Mouse (Mus musculus) embryonic facial prominence, embryonic 13.5 days (tissue): ENCODE data around the gene Cbr2. TPM values are rescaled to one million over a fixed set of nuclear protein-coding genes. Genes with fewer than 3 reads are reported as not detected.

Experiments used
- ATAC-seq: fragments of 200-750 bp; cut with Nextera tagmentation; 2 replicates; pipeline ENCODE4 v1.8.0; 2017; ENCODE audit warnings: low read depth; ENCODE audit not compliant: insufficient number of reproducible peaks, insufficient read depth, low FRiP score, low TSS enrichment
- H3K27ac ChIP-seq: fragments of 300-500 bp; sonication (generic); 2 replicates; pipeline ENCODE4 v1.5.1; 2015; ENCODE audit warnings: moderate library complexity, mild to moderate bottlenecking, inconsistent platforms
- H3K27me3 ChIP-seq: fragments of 300-500 bp; sonication (generic); 2 replicates; pipeline ENCODE4 v1.6.1; 2015; ENCODE audit warnings: mild to moderate bottlenecking, inconsistent platforms
- H3K36me3 ChIP-seq: fragments of 300-500 bp; sonication (generic); 2 replicates; pipeline ENCODE4 v1.6.1; 2015; ENCODE audit warnings: mild to moderate bottlenecking, inconsistent platforms
- H3K4me1 ChIP-seq: fragments of 300-500 bp; sonication (generic); 2 replicates; pipeline ENCODE4 v1.6.1; 2015; ENCODE audit warnings: inconsistent platforms
- H3K4me2 ChIP-seq: fragments of 300-500 bp; sonication (generic); 2 replicates; pipeline ENCODE4 v1.6.1; 2015; ENCODE audit warnings: moderate library complexity, mild to moderate bottlenecking, inconsistent platforms
- H3K4me3 ChIP-seq: fragments of 300-500 bp; sonication (generic); 2 replicates; pipeline ENCODE4 v1.5.1; 2015; ENCODE audit warnings: mild to moderate bottlenecking, inconsistent platforms
- H3K9ac ChIP-seq: fragments of 300-500 bp; sonication (generic); 2 replicates; pipeline ENCODE4 v1.6.1; 2015; ENCODE audit warnings: mild to moderate bottlenecking, inconsistent platforms
- H3K9me3 ChIP-seq: fragments of 300-500 bp; sonication (generic); 2 replicates; pipeline ENCODE4 v1.6.1; 2016; ENCODE audit warnings: inconsistent platforms
- WGBS: fragments of 180-500 bp; shearing (Covaris S2); methylation state at CpG from one replicate; pipeline ENCODE4 v1.1.7; 2015; ENCODE audit warnings: mixed read lengths; 5-methylcytosine and 5-hydroxymethylcytosine counted together
- polyA plus RNA-seq: library from polyadenylated mRNA; unstranded; fragments of >200 nt; fragmentation: Nextera tagmentation; extraction: Ambion mirVana; gene quantifications from 2 replicates; pipeline ENCODE4 v1.2.1, GENCODE M21; 2015

Cbr2 gene
- polyA plus RNA-seq, 1 experiment from 2014 or later: 27.1 TPM

GRCm38 (mm10) chr11:120692471-120693011 lies 39.4 kb downstream of the Cbr2 start:
- H3K4me3 ChIP-seq: no peak overlapping the region
- 94% methylated on average over 4 of the region's 4 CpGs for WGBS
- H3K9ac ChIP-seq: no peak overlapping the region
- H3K9me3 ChIP-seq: no peaks in the 10 kb centered on the region
- no peak overlapping the region for H3K27ac ChIP-seq
- no peaks in the 10 kb centered on the region for H3K27me3 ChIP-seq
- peaks cover 81% of the 10 kb centered on the region for H3K36me3 ChIP-seq
- ATAC-seq: no peak
- peaks cover 18% of the 10 kb centered on the region for H3K4me1 ChIP-seq
- no peak overlapping the region for H3K4me2 ChIP-seq

- WGBS: 77% methylated on average over 3 of the region's 3 CpGs
- peaks cover 79% of the 10 kb centered on the region for H3K36me3 ChIP-seq
- H3K9ac ChIP-seq: no peak overlapping the region
- no peak overlapping the region for H3K4me3 ChIP-seq
- H3K27me3 ChIP-seq: no peaks in the 10 kb centered on the region
- no peak overlapping the region for H3K27ac ChIP-seq
- no peak for ATAC-seq
- peaks cover 23% of the 10 kb centered on the region for H3K4me1 ChIP-seq
- H3K9me3 ChIP-seq: no peaks in the 10 kb centered on the region
- no peak overlapping the region for H3K4me2 ChIP-seq
Measured at GRCm38 (mm10) chr11:120689365-120689764, 42.5 kb downstream of the Cbr2 start.

GRCm38 (mm10) chr11:120686650-120687272 lies 45.2 kb downstream of the Cbr2 start:
- Histone ChIP-seq H3K9me3 (no peaks in the 10 kb centered on the region), H3K36me3 (peaks cover 74% of the 10 kb centered on the region), H3K27ac (peak overlapping the region; percentile 89), H3K9ac (peak overlapping the region; percentile 32; the same call in 1 of the 2 replicates), H3K4me3 (no peak overlapping the region), H3K4me2 (peak overlapping the region; percentile 22), H3K27me3 (no peaks in the 10 kb centered on the region), H3K4me1 (peaks cover 23% of the 10 kb centered on the region)
- no peak for ATAC-seq
- WGBS: 70% methylated on average over 20 of the region's 20 CpGs

GRCm38 (mm10) chr11:120684660-120685059 lies 47.3 kb downstream of the Cbr2 start:
- H3K27me3 ChIP-seq: no peaks in the 10 kb centered on the region
- H3K36me3 ChIP-seq: peaks cover 77% of the 10 kb centered on the region
- H3K4me1 ChIP-seq: peaks cover 23% of the 10 kb centered on the region
- H3K9ac ChIP-seq: no peak overlapping the region
- H3K9me3 ChIP-seq: no peaks in the 10 kb centered on the region
- ATAC-seq: no peak
- H3K4me2 ChIP-seq: no peak overlapping the region
- no peak overlapping the region for H3K4me3 ChIP-seq
- H3K27ac ChIP-seq: no peak overlapping the region
- 81% methylated on average over 2 of the region's 2 CpGs for WGBS

- WGBS: 63% methylated on average over 2 of the region's 2 CpGs
- ATAC-seq: no peak
- H3K27ac ChIP-seq: no peak overlapping the region
- peaks cover 77% of the 10 kb centered on the region for H3K36me3 ChIP-seq
- no peak overlapping the region for H3K4me3 ChIP-seq
- no peaks in the 10 kb centered on the region for H3K27me3 ChIP-seq
- no peak overlapping the region for H3K9ac ChIP-seq
- H3K9me3 ChIP-seq: no peaks in the 10 kb centered on the region
- peaks cover 23% of the 10 kb centered on the region for H3K4me1 ChIP-seq
- H3K4me2 ChIP-seq: no peak overlapping the region
Measured at GRCm38 (mm10) chr11:120684086-120684485, 47.8 kb downstream of the Cbr2 start.

GRCm38 (mm10) chr11:120683536-120683935 lies 48.4 kb downstream of the Cbr2 start:
- Histone ChIP-seq H3K4me1 (peaks cover 23% of the 10 kb centered on the region), H3K9me3 (no peaks in the 10 kb centered on the region), H3K4me2 (no peak overlapping the region), H3K27ac (no peak overlapping the region), H3K4me3 (no peak overlapping the region), H3K36me3 (peaks cover 76% of the 10 kb centered on the region), H3K9ac (no peak overlapping the region), H3K27me3 (no peaks in the 10 kb centered on the region)
- ATAC-seq: no peak
- 89% methylated on average over 3 of the region's 3 CpGs for WGBS

- no peak for ATAC-seq
- H3K9ac ChIP-seq: no peak overlapping the region
- H3K4me2 ChIP-seq: no peak overlapping the region
- no peak overlapping the region for H3K4me3 ChIP-seq
- H3K27me3 ChIP-seq: no peaks in the 10 kb centered on the region
- peaks cover 23% of the 10 kb centered on the region for H3K4me1 ChIP-seq
- no peaks in the 10 kb centered on the region for H3K9me3 ChIP-seq
- H3K27ac ChIP-seq: no peak overlapping the region
- H3K36me3 ChIP-seq: peaks cover 76% of the 10 kb centered on the region
- 91% methylated on average over 5 of the region's 5 CpGs for WGBS
Measured at GRCm38 (mm10) chr11:120682683-120683082, 49.2 kb downstream of the Cbr2 start.

- no peak overlapping the region for H3K9ac ChIP-seq
- H3K4me2 ChIP-seq: no peak overlapping the region
- H3K9me3 ChIP-seq: no peaks in the 10 kb centered on the region
- H3K4me1 ChIP-seq: 0 out of 2 replicates have a peak, but pooled peaks cover 5% of the 10 kb centered on the region
- no peak overlapping the region for H3K27ac ChIP-seq
- H3K36me3 ChIP-seq: peaks cover 72% of the 10 kb centered on the region
- no peaks in the 10 kb centered on the region for H3K27me3 ChIP-seq
- H3K4me3 ChIP-seq: no peak overlapping the region
- no peak for ATAC-seq
- 79% methylated on average over 3 of the region's 3 CpGs for WGBS
Measured at GRCm38 (mm10) chr11:120679909-120680308, 52.0 kb downstream of the Cbr2 start.

Other genes with a start within 250 kb of the Cbr2 start
- 134 and 138 TPM in 2 replicates for gene Mrpl12, start 247.5 kb downstream of the Cbr2 start, polyA plus RNA-seq
- gene Slc25a10, start 240.3 kb downstream of the Cbr2 start, polyA plus RNA-seq: 50.1 and 54.3 TPM in 2 replicates
- 1.3 and 1.7 TPM in 2 replicates for gene Gcgr, start 201.4 kb downstream of the Cbr2 start, polyA plus RNA-seq
- gene Mcrip1, start 182.4 kb downstream of the Cbr2 start, polyA plus RNA-seq: 219 and 247 TPM in 2 replicates
- gene Ppp1r27, start 181.0 kb downstream of the Cbr2 start, polyA plus RNA-seq: not detected in 2 replicates
- 684 and 710 TPM in 2 replicates for gene P4hb, start 158.9 kb downstream of the Cbr2 start, polyA plus RNA-seq
- 535 and 580 TPM in 2 replicates for gene Arhgdia, start 150.5 kb downstream of the Cbr2 start, polyA plus RNA-seq
- 492 and 529 TPM in 2 replicates for gene Alyref, start 133.7 kb downstream of the Cbr2 start, polyA plus RNA-seq
- 219 and 222 TPM in 2 replicates for gene Anapc11, start 133.7 kb downstream of the Cbr2 start, polyA plus RNA-seq
- gene Npb, start 123.6 kb downstream of the Cbr2 start, polyA plus RNA-seq: 0.98 and 1.7 TPM in 2 replicates
- 150 and 152 TPM in 2 replicates for gene Pcyt2, start 114.2 kb downstream of the Cbr2 start, polyA plus RNA-seq
- 26.6 and 30.0 TPM in 2 replicates for gene Sirt7, start 106.9 kb downstream of the Cbr2 start, polyA plus RNA-seq
- 22.0 and 30.0 TPM in 2 replicates for gene Mafg, start 98.5 kb downstream of the Cbr2 start, polyA plus RNA-seq
- 27.7 and 34.9 TPM in 2 replicates for gene Pycr1, start 88.3 kb downstream of the Cbr2 start, polyA plus RNA-seq
- gene Myadml2, start 84.0 kb downstream of the Cbr2 start, polyA plus RNA-seq: not detected in 2 replicates
- gene Notum, start 70.9 kb downstream of the Cbr2 start, polyA plus RNA-seq: 4.3 and 7.2 TPM in 2 replicates
- gene Aspscr1, start 59.1 kb downstream of the Cbr2 start, polyA plus RNA-seq: 109 and 123 TPM in 2 replicates
- 132 and 154 TPM in 2 replicates for gene Cenpx, start 18.4 kb downstream of the Cbr2 start, polyA plus RNA-seq
- 71.0 and 77.8 TPM in 2 replicates for gene Lrrc45, start 18.2 kb downstream of the Cbr2 start, polyA plus RNA-seq
- gene Rac3, start 10.6 kb downstream of the Cbr2 start, polyA plus RNA-seq: 66.0 and 72.6 TPM in 2 replicates
- gene Dcxr, start 4.8 kb downstream of the Cbr2 start, polyA plus RNA-seq: 17.9 and 18.3 TPM in 2 replicates
- 4.3 and 9.4 TPM in 2 replicates for gene Hmga1b, start 30.7 kb upstream of the Cbr2 start, polyA plus RNA-seq
- 52.2 and 52.4 TPM in 2 replicates for gene Rfng, start 52.1 kb upstream of the Cbr2 start, polyA plus RNA-seq
- gene Gps1, start 52.2 kb upstream of the Cbr2 start, polyA plus RNA-seq: 223 and 233 TPM in 2 replicates
- gene Dus1l, start 64.3 kb upstream of the Cbr2 start, polyA plus RNA-seq: 53.7 and 61.0 TPM in 2 replicates
- gene Fasn, start 92.4 kb upstream of the Cbr2 start, polyA plus RNA-seq: 49.3 and 52.2 TPM in 2 replicates
- 6.1 and 6.8 TPM in 2 replicates for gene Ccdc57, start 200.8 kb upstream of the Cbr2 start, polyA plus RNA-seq
- gene Slc16a3, start 216.4 kb upstream of the Cbr2 start, polyA plus RNA-seq: 56.4 and 63.4 TPM in 2 replicates